Mouse (Mus musculus) heart, embryonic 14.5 days (tissue): ENCODE results near the gene Coro7. TPM values are rescaled to one million over a fixed set of nuclear protein-coding genes. Genes with fewer than 3 reads are reported as not detected.

Experiments
- ATAC-seq: fragments of 200-750 bp; cut with Nextera tagmentation; 2 replicates; pipeline ENCODE4 v1.8.0; 2017; ENCODE audit warnings: low read depth, moderate TSS enrichment; ENCODE audit not compliant: insufficient number of reproducible peaks, insufficient read depth, low FRiP score
- H3K27ac ChIP-seq, 2 experiments: fragments of 200-500 bp in 1 of 2; fragments of 300-500 bp in 1 of 2; sonication (generic) in 1 of 2; replicated peaks in 1 of 2; 2 replicates each; pipeline ENCODE4 v1.5.1; 2012 to 2014; ENCODE audit warnings: low read depth in 2 of 2, low read length in 2 of 2, control low read depth in 1 of 2, mild to moderate bottlenecking in 1 of 2, mixed read lengths in 1 of 2; ENCODE audit not compliant: control insufficient read depth in 1 of 2, insufficient read depth in 1 of 2
- H3K27me3 ChIP-seq: fragments of 300-500 bp; sonication (generic); 2 replicates; pipeline ENCODE4 v1.6.1; 2014; ENCODE audit warnings: mild to moderate bottlenecking, low read length, control low read depth; ENCODE audit not compliant: control insufficient read depth, insufficient read depth
- H3K36me3 ChIP-seq: fragments of 300-500 bp; sonication (generic); 2 replicates; pipeline ENCODE4 v1.6.1; 2014; ENCODE audit warnings: mild to moderate bottlenecking, control low read depth, low read length, mixed read lengths; ENCODE audit not compliant: control insufficient read depth, insufficient read depth
- H3K4me1 ChIP-seq, 2 experiments: fragments of 200-500 bp in 1 of 2; fragments of 300-500 bp in 1 of 2; sonication (generic) in 1 of 2; 2 replicates each; pipeline ENCODE4 v1.6.1; 2012 to 2014; ENCODE audit warnings: low read length in 2 of 2, control low read depth in 1 of 2, mixed read lengths in 1 of 2; ENCODE audit not compliant: control insufficient read depth in 2 of 2, insufficient read depth in 2 of 2
- H3K4me2 ChIP-seq: fragments of 300-500 bp; sonication (generic); 2 replicates; pipeline ENCODE4 v1.6.1; 2014; ENCODE audit warnings: mild to moderate bottlenecking, low read length
- H3K4me3 ChIP-seq, 2 experiments: fragments of 200-500 bp in 1 of 2; fragments of 300-500 bp in 1 of 2; sonication (generic) in 1 of 2; 2 replicates each; pipeline ENCODE4 v1.5.1; 2012 to 2014; ENCODE audit warnings: low read length in 2 of 2, mild to moderate bottlenecking in 2 of 2, control low read depth in 1 of 2, low read depth in 1 of 2, moderate library complexity in 1 of 2; ENCODE audit not compliant: control insufficient read depth in 1 of 2, insufficient read depth in 1 of 2
- H3K9ac ChIP-seq: fragments of 300-500 bp; sonication (generic); 2 replicates; pipeline ENCODE4 v1.6.1; 2014; ENCODE audit warnings: mild to moderate bottlenecking, low read length
- H3K9me3 ChIP-seq: fragments of 300-500 bp; sonication (generic); 2 replicates; pipeline ENCODE4 v1.6.1; 2016; ENCODE audit warnings: low read length, control low read depth; ENCODE audit not compliant: control insufficient read depth
- WGBS: fragments of 180-500 bp; shearing (Covaris S2); extraction: QIAGEN DNeasy Blood & Tissue Kit; methylation state at CpG from one replicate; pipeline ENCODE4 v1.1.7; 2014; 5-methylcytosine and 5-hydroxymethylcytosine counted together
- polyA plus RNA-seq: library from polyadenylated mRNA; unstranded; fragments of >200 nt; fragmentation: Nextera tagmentation; extraction: Ambion mirVana; gene quantifications from 2 replicates; pipeline ENCODE4 v1.2.1, GENCODE M21; 2014

Gene Coro7
- polyA plus RNA-seq, 1 experiment from 2014 or later: 11.9 TPM

GRCm38 (mm10) chr16:4604293-4604837, 75.2 kb downstream of the Coro7 start:
- Histone ChIP-seq H3K4me1 (peaks cover 75 to 91% of the 10 kb centered on the region in 2 experiments), H3K27me3 (no peaks in the 10 kb centered on the region), H3K27ac (0 out of 4 replicates have a peak overlapping the region, but pooled peaks have one; percentile 12 to 89), H3K36me3 (peaks cover 11% of the 10 kb centered on the region), H3K9ac (peak overlapping the region; percentile 16; the same call in 1 of the 2 replicates), H3K4me3 (no peak overlapping the region), H3K4me2 (no peak overlapping the region), H3K9me3 (no peaks in the 10 kb centered on the region)
- ATAC-seq: no peak
- 67% methylated on average over 11 of the region's 11 CpGs for WGBS

- H3K9me3 ChIP-seq: no peaks in the 10 kb centered on the region
- H3K36me3 ChIP-seq: peaks cover 2% of the 10 kb centered on the region
- peak overlapping the region; percentile 59; the same call in 1 of the 2 replicates for H3K9ac ChIP-seq
- peak overlapping the region; percentile 89 for H3K27ac ChIP-seq
- H3K27me3 ChIP-seq: no peaks in the 10 kb centered on the region
- no peak overlapping the region for H3K4me3 ChIP-seq
- peaks cover 84 to 98% of the 10 kb centered on the region in 2 experiments for H3K4me1 ChIP-seq
- H3K4me2 ChIP-seq: peak overlapping the region; percentile 36
- ATAC-seq: 0 out of 2 replicates have a peak, but pooled peaks have one; percentile 3
- WGBS: 41% methylated on average over 1 of the region's 1 CpGs
Measured at GRCm38 (mm10) chr16:4603453-4603837, 76.1 kb downstream of the Coro7 start.

- Histone ChIP-seq H3K4me3 (no peak overlapping the region), H3K27me3 (no peaks in the 10 kb centered on the region), H3K4me2 (peak overlapping the region; percentile 36), H3K9ac (peak overlapping the region; percentile 59; the same call in 1 of the 2 replicates), H3K9me3 (no peaks in the 10 kb centered on the region), H3K4me1 (peaks cover 89 to 98% of the 10 kb centered on the region in 2 experiments), H3K27ac (peak overlapping the region; percentile 89), H3K36me3 (no peaks in the 10 kb centered on the region)
- ATAC-seq: peak; percentile 49; the same call in 1 of the 2 replicates
- 14% methylated on average over 7 of the region's 7 CpGs for WGBS
Measured at GRCm38 (mm10) chr16:4602766-4603452, 76.7 kb downstream of the Coro7 start.

- Histone ChIP-seq H3K36me3 (no peaks in the 10 kb centered on the region), H3K9me3 (no peaks in the 10 kb centered on the region), H3K27me3 (no peaks in the 10 kb centered on the region), H3K27ac (peak overlapping the region; percentile 89), H3K4me2 (no peak overlapping the region), H3K4me3 (no peak overlapping the region), H3K9ac (peak overlapping the region; percentile 59; the same call in 1 of the 2 replicates), H3K4me1 (peaks cover 90 to 99% of the 10 kb centered on the region in 2 experiments)
- no peak for ATAC-seq
- WGBS: 9% methylated on average over 3 of the region's 3 CpGs
Measured at GRCm38 (mm10) chr16:4602189-4602588, 77.4 kb downstream of the Coro7 start.

GRCm38 (mm10) chr16:4600701-4601310, 78.8 kb downstream of the Coro7 start:
- ATAC-seq: no peak
- Histone ChIP-seq H3K4me2 (0 out of 2 replicates have a peak overlapping the region, but pooled peaks have one; percentile 9), H3K4me3 (no peak overlapping the region), H3K36me3 (no peaks in the 10 kb centered on the region), H3K9me3 (no peaks in the 10 kb centered on the region), H3K9ac (peak overlapping the region; percentile 8; the same call in 1 of the 2 replicates), H3K27me3 (no peaks in the 10 kb centered on the region), H3K27ac (peak overlapping the region; percentile 62 to 89), H3K4me1 (peaks cover 90 to 99% of the 10 kb centered on the region in 2 experiments)
- WGBS: 52% methylated on average over 9 of the region's 9 CpGs

GRCm38 (mm10) chr16:4599616-4600015, 80.0 kb downstream of the Coro7 start:
- H3K4me1 ChIP-seq: peaks cover 87 to 93% of the 10 kb centered on the region in 2 experiments
- H3K27me3 ChIP-seq: no peaks in the 10 kb centered on the region
- no peak overlapping the region for H3K9ac ChIP-seq
- ATAC-seq: no peak
- WGBS: 85% methylated on average over 3 of the region's 3 CpGs
- H3K36me3 ChIP-seq: no peaks in the 10 kb centered on the region
- no peak overlapping the region for H3K4me3 ChIP-seq
- H3K27ac ChIP-seq: peak overlapping the region in 1 of 2 experiments; percentile 89; a peak in 1 of 4 replicates
- H3K9me3 ChIP-seq: no peaks in the 10 kb centered on the region
- H3K4me2 ChIP-seq: no peak overlapping the region

- Histone ChIP-seq H3K27me3 (no peaks in the 10 kb centered on the region), H3K9ac (no peak overlapping the region; the same call in 1 of the 2 replicates), H3K4me3 (no peak overlapping the region), H3K4me1 (peaks cover 81 to 87% of the 10 kb centered on the region in 2 experiments), H3K4me2 (peak overlapping the region; percentile 18), H3K36me3 (no peaks in the 10 kb centered on the region), H3K9me3 (no peaks in the 10 kb centered on the region), H3K27ac (peak overlapping the region in 1 of 2 experiments; percentile 38; a peak in 1 of 4 replicates)
- 24% methylated on average over 6 of the region's 6 CpGs for WGBS
- no peak for ATAC-seq
Measured at GRCm38 (mm10) chr16:4598891-4599543, 80.6 kb downstream of the Coro7 start.
